Mouse (Mus musculus): ENCODE results near the gene Pth.

DNA sequence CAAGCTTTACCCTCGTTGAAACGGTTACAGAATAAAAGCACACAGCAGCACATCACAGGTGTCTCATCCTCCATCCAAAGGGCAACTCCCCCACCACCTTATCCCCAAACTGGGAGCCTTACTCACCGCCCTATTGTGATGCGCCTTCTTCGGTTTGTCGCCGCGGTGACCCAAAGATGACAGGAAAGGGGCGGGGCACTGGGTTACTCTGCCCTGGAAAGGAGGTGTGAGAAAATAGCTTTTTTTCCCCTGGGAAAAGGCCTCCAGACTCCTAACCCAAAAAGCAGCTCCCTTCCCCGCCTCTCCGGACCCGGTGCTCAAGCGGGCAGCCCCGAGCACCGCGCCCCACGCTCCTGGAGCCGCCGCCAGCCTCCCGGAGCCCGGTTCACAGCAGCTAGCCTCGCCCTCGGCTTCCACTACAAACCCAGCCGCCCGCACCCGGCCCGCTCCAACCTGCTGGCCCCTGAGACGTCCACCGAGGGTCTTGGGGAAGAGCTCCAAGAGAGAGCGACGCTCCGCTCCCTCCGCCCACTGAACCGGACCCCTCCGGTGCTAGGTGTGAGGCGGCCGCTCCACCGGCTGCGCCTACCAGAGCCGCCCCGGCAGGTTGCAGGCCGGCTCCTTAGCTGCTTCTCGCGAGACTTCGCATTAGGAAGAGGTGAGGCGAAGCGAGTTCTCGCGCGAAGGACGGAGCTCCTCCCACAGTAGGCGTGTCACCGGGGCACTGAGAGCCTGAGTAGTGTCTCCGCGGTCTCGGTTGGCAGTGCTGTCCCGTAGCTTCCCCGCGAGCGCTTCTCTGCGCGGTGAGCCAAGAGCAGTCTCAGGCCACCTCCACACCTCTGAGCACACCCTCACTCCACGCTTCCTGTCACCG, 19.4 kb downstream of the Pth start, which contains the start of gene Btbd10:
- TF ChIP-seq CTCF (IDR thresholded peaks at IDR 0.05; ENCODE audit: low read depth), result no peak
- peak; percentile 100 for TF ChIP-seq EP300 (optimal IDR thresholded peaks at IDR 0.05)

All from stomach, postnatal 0 days (tissue).